Mouse (Mus musculus): ENCODE measurements around the gene F2r.

The F2r gene

GRCm38 (mm10) chr13:95595921-95596320, 22.4 kb downstream of the F2r start:
- in situ Hi-C loops (cut with MboI, MseI), result no loop called here

GRCm38 (mm10) chr13:95595411-95595810, 22.9 kb downstream of the F2r start:
- in situ Hi-C loops (cut with MboI, MseI), result no loop called here

GRCm38 (mm10) chr13:95592860-95593259, 25.4 kb downstream of the F2r start:
- in situ Hi-C loops (cut with MboI, MseI), result no loop called here

- in situ Hi-C loops (cut with MboI, MseI), result no loop called here
Measured at GRCm38 (mm10) chr13:95591606-95592005, 26.7 kb downstream of the F2r start.

GRCm38 (mm10) chr13:95587628-95588027, 30.7 kb downstream of the F2r start:
- in situ Hi-C loops (cut with MboI, MseI), result no loop called here

GRCm38 (mm10) chr13:95584898-95585297, 33.4 kb downstream of the F2r start:
- in situ Hi-C loops (cut with MboI, MseI), result no loop called here

- in situ Hi-C loops (cut with MboI, MseI), result no loop called here
Measured at GRCm38 (mm10) chr13:95583237-95584189, 34.8 kb downstream of the F2r start.

GRCm38 (mm10) chr13:95581850-95582249, 36.4 kb downstream of the F2r start:
- in situ Hi-C loops (cut with MboI, MseI), result no loop called here

GRCm38 (mm10) chr13:95578016-95578697, 40.1 kb downstream of the F2r start:
- in situ Hi-C loops (cut with MboI, MseI), result no loop called here

- in situ Hi-C loops (cut with MboI, MseI), result loop anchor here (5.0 kb wide), 1 partner anchor 36 kb away; no protein-coding TSS in a partner anchor
Measured at GRCm38 (mm10) chr13:95570877-95571276, 47.4 kb downstream of the F2r start.

GRCm38 (mm10) chr13:95569326-95569725, 49.0 kb downstream of the F2r start:
- in situ Hi-C loops (cut with MboI, MseI), result loop anchor here (5.0 to 10.0 kb wide), 2 partner anchors 103 to 325 kb away; partner anchors contain the start of gene Iqgap2

- in situ Hi-C loops (cut with MboI, MseI), result loop anchor here (5.0 to 10.0 kb wide), 2 partner anchors 104 to 326 kb away; partner anchors contain the start of gene Iqgap2
Measured at GRCm38 (mm10) chr13:95568336-95568735, 50.0 kb downstream of the F2r start.

GRCm38 (mm10) chr13:95566841-95567551, 51.3 kb downstream of the F2r start:
- in situ Hi-C loops (cut with MboI, MseI), result loop anchor here (5.0 to 10.0 kb wide), 2 partner anchors 105 to 328 kb away; partner anchors contain the start of gene Iqgap2

- in situ Hi-C loops (cut with MboI, MseI), result loop anchor here (5.0 to 10.0 kb wide), 3 partner anchors 159 to 389 kb away; partner anchors contain the start of gene Iqgap2
Measured at GRCm38 (mm10) chr13:95563693-95564092, 54.6 kb downstream of the F2r start.

GRCm38 (mm10) chr13:95563066-95563610, 55.1 kb downstream of the F2r start:
- in situ Hi-C loops (cut with MboI, MseI), result loop anchor here (5.0 to 10.0 kb wide), 3 partner anchors 159 to 389 kb away; partner anchors contain the start of gene Iqgap2

GRCm38 (mm10) chr13:95557326-95557725, 61.0 kb downstream of the F2r start:
- in situ Hi-C loops (cut with MboI, MseI), result no loop called here

- in situ Hi-C loops (cut with MboI, MseI), result no loop called here
Measured at GRCm38 (mm10) chr13:95553885-95554492, 64.3 kb downstream of the F2r start.

Measured in T-helper 2 cell (primary cell).